25 mouse cellular contexts compared by ENCODE assay signal in the genomic region with DNA sequence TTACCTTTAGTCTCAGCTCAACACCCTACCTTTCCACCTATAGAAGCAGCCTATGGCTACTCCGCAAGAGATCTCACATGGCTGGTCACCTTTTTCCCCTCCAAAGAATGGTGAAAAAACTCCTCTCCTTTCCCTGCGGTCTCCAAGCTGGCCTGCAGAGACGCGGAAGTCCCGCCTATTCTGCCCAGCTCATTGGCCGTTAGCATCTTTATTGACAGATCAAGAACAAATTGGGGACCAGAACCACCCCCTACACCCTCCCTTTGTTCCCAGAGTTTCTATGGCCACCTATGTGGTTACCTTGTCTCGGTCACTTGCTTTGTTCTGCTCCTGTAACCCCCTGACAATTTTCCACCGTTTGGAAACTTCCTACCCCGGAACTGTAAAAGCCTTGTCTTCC. TPM values are rescaled to one million over a fixed set of nuclear protein-coding genes. Genes with fewer than 3 reads are reported as not detected.
A peak's percentile ranks its signal among the peaks of the same experiment; 100 is the strongest.
DNase-seq lines count a peak whose midpoint lies in the region; ATAC-seq and TF ChIP-seq lines count a peak whose summit lies in the region.
"Had no signal": no experiment of that assay in that cellular context is flagged by ENCODE, and none has a peak within 500 bp of the region (broad histone marks: within the 10 kb centered on the region; RNA-seq: fewer than 3 reads in every experiment).

No protein-coding gene starts in this region.

- H3K4me2 ChIP-seq in hindbrain, postnatal 0 days (ENCODE audit: low read depth, low read length), result no peak overlapping the region
- H3K4me2 ChIP-seq: embryonic facial prominence, embryonic 13.5 days; embryonic facial prominence, embryonic 15.5 days; forebrain, embryonic 12.5 days had no signal

- ATAC-seq in hindbrain, postnatal 0 days, result no peak
- ATAC-seq: CD4-positive, CD25-positive, alpha-beta regulatory T cell, adult 4 months; forebrain, embryonic 14.5 days; forebrain, embryonic 16.5 days had no signal

- H3K9ac ChIP-seq in hindbrain, postnatal 0 days (replicated peaks; ENCODE audit: low read length), result no peak overlapping the region
- H3K9ac ChIP-seq: embryonic facial prominence, embryonic 13.5 days; embryonic facial prominence, embryonic 15.5 days; forebrain, embryonic 12.5 days had no signal

- TF ChIP-seq POLR2A in testis, adult 2 months (IDR thresholded peaks at IDR 0.05; ENCODE audit: control insufficient read depth, low read depth, low read length), result peak; percentile 27; the same call in 1 of the 2 replicates

- H3K27me3 ChIP-seq in testis, adult 2 months (ENCODE audit: control insufficient read depth, insufficient read depth, low read length), result no peaks in the 10 kb centered on the region
- H3K27me3 ChIP-seq in hindbrain, postnatal 0 days (ENCODE audit: insufficient read depth, low read length), result no peaks in the 10 kb centered on the region
- H3K27me3 ChIP-seq: CH12.LX; embryonic facial prominence, embryonic 13.5 days; embryonic facial prominence, embryonic 15.5 days; forebrain, embryonic 12.5 days had no signal

- intact Hi-C loops in heart, postnatal 36 days (cut with DNase I), result no loop called here

- TF ChIP-seq CTCF in testis, adult 2 months (IDR thresholded peaks at IDR 0.05; ENCODE audit: control insufficient read depth, insufficient read depth, insufficient replicate concordance, low read depth, low read length), result no peak
- no peak for TF ChIP-seq CTCF in hindbrain, postnatal 0 days (IDR thresholded peaks at IDR 0.05; ENCODE audit: low read depth)

- H3K4me3 ChIP-seq in testis, adult 2 months (ENCODE audit: control insufficient read depth, low read depth, low read length), result peak overlapping the region; percentile 50
- no peak overlapping the region for H3K4me3 ChIP-seq in hindbrain, postnatal 0 days (ENCODE audit: low read length)
- H3K4me3 ChIP-seq: embryonic facial prominence, embryonic 13.5 days; embryonic facial prominence, embryonic 15.5 days; erythroblast, embryonic 14.5 days; forebrain, embryonic 10.5 days; forebrain, embryonic 12.5 days had no signal

- no peaks in the 10 kb centered on the region for H3K36me3 ChIP-seq in testis, adult 2 months (ENCODE audit: control insufficient read depth, insufficient read depth, low read length)
- no peaks in the 10 kb centered on the region for H3K36me3 ChIP-seq in hindbrain, postnatal 0 days (ENCODE audit: insufficient read depth, low read length)
- H3K36me3 ChIP-seq: embryonic facial prominence, embryonic 13.5 days; embryonic facial prominence, embryonic 15.5 days; forebrain, embryonic 10.5 days; forebrain, embryonic 12.5 days had no signal

- no peaks in the 10 kb centered on the region for H3K9me3 ChIP-seq in hindbrain, postnatal 0 days (ENCODE audit: low read length)
- H3K9me3 ChIP-seq: embryonic facial prominence, embryonic 13.5 days; embryonic facial prominence, embryonic 15.5 days; forebrain, embryonic 10.5 days; forebrain, embryonic 12.5 days had no signal

- no peak for DNase-seq in testis, postnatal 10 days (ENCODE audit: low spot score)
- peak; percentile 64 for DNase-seq in R1 (ENCODE audit: low read depth, low spot score)
- peak; percentile 55 for DNase-seq in testis, postnatal 14 days (ENCODE audit: low spot score)
- no peak for DNase-seq in hindbrain, postnatal 0 days (ENCODE audit: low spot score)
- no peak for DNase-seq in heart, postnatal 36 days
- DNase-seq: adrenal gland, adult 2 months; adrenal gland, postnatal 10 days; adrenal gland, postnatal 25 days; cerebellum, adult 11 months; cerebellum, adult 18-20 months; cerebellum, adult 8-10 months; cerebellum, adult 9-11 months; cerebellum, postnatal 14 days; cerebellum, postnatal 36 days; embryo, embryonic 11 days had no signal

- no peak overlapping the region for H3K27ac ChIP-seq in testis, adult 2 months (ENCODE audit: control insufficient read depth, insufficient read depth, low read depth, low read length)
- H3K27ac ChIP-seq in hindbrain, postnatal 0 days, result no peak overlapping the region
- H3K27ac ChIP-seq: embryonic facial prominence, embryonic 13.5 days; embryonic facial prominence, embryonic 15.5 days; forebrain, embryonic 10.5 days; forebrain, embryonic 12.5 days had no signal

- 80% methylated on average over 9 of the region's 9 CpGs for WGBS in hindbrain, postnatal 0 days

- H3K4me1 ChIP-seq in testis, adult 2 months (ENCODE audit: control insufficient read depth, insufficient read depth, low read length), result no peaks in the 10 kb centered on the region
- H3K4me1 ChIP-seq in hindbrain, postnatal 0 days (ENCODE audit: insufficient read depth, low read length), result no peaks in the 10 kb centered on the region
- H3K4me1 ChIP-seq: embryonic facial prominence, embryonic 13.5 days; embryonic facial prominence, embryonic 15.5 days; forebrain, embryonic 12.5 days had no signal

RNA-seq across cellular contexts. Expression of a gene that starts 19.6 kb away (rescaled TPM):
- polyA plus RNA-seq in testis, adult 2 months (2012; rRNA removed), result 3.3 and 3.5 TPM in 2 replicates
- total RNA-seq in hindbrain, postnatal 0 days (2014; rRNA removed), result 124 and 163 TPM in 2 replicates
- polyA plus RNA-seq in hindbrain, postnatal 0 days (2015; fragmentation: Nextera tagmentation; extraction: Ambion mirVana), result 97.3 and 102 TPM in 2 replicates
- 1 to 10 TPM; 2.5 to 9.3 TPM for total RNA-seq in heart, postnatal 36 days (2021)

Comparison
In these comparisons a context has a peak if more than half of its experiments do, and no peak if none do; other contexts are left out.
1. DNase-seq: peak in R1 (single experiment) and testis, postnatal 14 days (single experiment); none in testis, postnatal 10 days (single experiment), hindbrain, postnatal 0 days (single experiment) and heart, postnatal 36 days (0 of 2).
2. RNA of a gene that starts 19.6 kb away (total RNA-seq): 124 to 163 TPM in hindbrain, postnatal 0 days; 2.5 to 9.3 TPM in heart, postnatal 36 days; every median in the first group is over 10 times any median in the second.